Mouse (Mus musculus) small intestine, adult 2 months (tissue): ENCODE measurements at regions not wholly inside any gene's neighbourhood (a gene's known extent, or its start where the extent isn't known, plus 50 kb on each side); places are given as distances from the start of the nearest gene placed in this dataset.

Experiments
- CTCF ChIP-seq: fragments of 200-500 bp; IDR thresholded peaks from 2 replicates; pipeline ENCODE4 v1.5.1; 2012; ENCODE audit warnings: low read depth, mild to moderate bottlenecking, control low read depth, inconsistent platforms, low read length, moderate library complexity, mixed read lengths; ENCODE audit not compliant: insufficient replicate concordance, insufficient read length; ENCODE audit errors: extremely low read depth
- POLR2A ChIP-seq: fragments of 200-500 bp; IDR thresholded peaks from 2 replicates; pipeline ENCODE4 v1.6.1; 2012; ENCODE audit warnings: low read depth, mild to moderate bottlenecking, control low read depth, inconsistent platforms, low read length, moderate library complexity

GRCm38 (mm10) chr4:71911551-71911950 is 153.8 kb upstream of the Gm11232 start:
- TF ChIP-seq POLR2A (no peak), CTCF (no peak)
